Mouse (Mus musculus) midbrain, postnatal 0 days (tissue): ENCODE measurements around the gene Slfn1. TPM values are rescaled to one million over a fixed set of nuclear protein-coding genes. Genes with fewer than 3 reads are reported as not detected.
A peak's percentile ranks its signal among the peaks of the same experiment; 100 is the strongest.

Experiments
- ATAC-seq: fragments of 200-750 bp; cut with Nextera tagmentation; 2 replicates; pipeline ENCODE4 v1.8.0; 2017; ENCODE audit warnings: moderate number of reproducible peaks, mild to moderate bottlenecking, moderate TSS enrichment, moderate library complexity; ENCODE audit not compliant: low FRiP score
- DNase-seq: peaks from one replicate; pipeline ENCODE4 v3.0.0-alpha.2; 2015; ENCODE audit warnings: low spot score
- H3K27ac ChIP-seq: fragments of 300-500 bp; sonication (generic); 2 replicates; pipeline ENCODE4 v1.5.1; 2014; ENCODE audit warnings: low read depth, mild to moderate bottlenecking, low read length, mixed read lengths
- H3K27me3 ChIP-seq: fragments of 300-500 bp; sonication (generic); 2 replicates; pipeline ENCODE4 v1.6.1; 2014; ENCODE audit warnings: low read length, control low read depth, mixed read lengths; ENCODE audit not compliant: insufficient read depth
- H3K36me3 ChIP-seq: fragments of 300-500 bp; sonication (generic); 2 replicates; pipeline ENCODE4 v1.6.1; 2014; ENCODE audit warnings: low read length, control low read depth, mixed read lengths; ENCODE audit not compliant: insufficient read depth
- H3K4me1 ChIP-seq: fragments of 300-500 bp; sonication (generic); 2 replicates; pipeline ENCODE4 v1.6.1; 2014; ENCODE audit warnings: mild to moderate bottlenecking, control low read depth, antibody characterized with exemption, low read length, mixed read lengths; ENCODE audit not compliant: insufficient read depth
- H3K4me2 ChIP-seq: fragments of 300-500 bp; sonication (generic); 2 replicates; pipeline ENCODE4 v1.6.1; 2014; ENCODE audit warnings: low read depth, mild to moderate bottlenecking, low read length, mixed read lengths; ENCODE audit not compliant: poor library complexity, severe bottlenecking
- H3K4me3 ChIP-seq: fragments of 300-500 bp; sonication (generic); 2 replicates; pipeline ENCODE4 v1.5.1; 2014; ENCODE audit warnings: low read depth, mild to moderate bottlenecking, low read length, moderate library complexity
- H3K9ac ChIP-seq: fragments of 300-500 bp; sonication (generic); replicated peaks from 2 replicates; pipeline ENCODE4 v1.6.1; 2014; ENCODE audit warnings: mild to moderate bottlenecking, low read length, moderate library complexity, mixed read lengths; ENCODE audit not compliant: poor library complexity, severe bottlenecking
- H3K9me3 ChIP-seq: fragments of 300-500 bp; sonication (generic); 2 replicates; pipeline ENCODE4 v1.6.1; 2016; ENCODE audit warnings: low read length, control low read depth
- CTCF ChIP-seq: IDR thresholded peaks from 2 replicates; pipeline ENCODE4 v1.5.1; 2016; ENCODE audit warnings: antibody characterized with exemption, mild to moderate bottlenecking
- WGBS: fragments of 180-500 bp; shearing (Covaris S2); extraction: QIAGEN DNeasy Blood & Tissue Kit; methylation state at CpG from one replicate; pipeline ENCODE4 v1.1.7; 2014; 5-methylcytosine and 5-hydroxymethylcytosine counted together
- polyA plus RNA-seq: library from polyadenylated mRNA; unstranded; fragments of >200 nt; fragmentation: Nextera tagmentation; extraction: Ambion mirVana; gene quantifications from 2 replicates; pipeline ENCODE4 v1.2.1, GENCODE M21; 2015
- total RNA-seq: library from RNA; depleted of rRNA; stranded (reverse); fragments of >200 nt; gene quantifications from 2 replicates; pipeline ENCODE4 v1.2.3, GENCODE M21; 2014

Gene Slfn1
- total and polyA plus RNA-seq, 2 experiments from 2014 or later: 0.11 TPM; not detected in 1

DNA sequence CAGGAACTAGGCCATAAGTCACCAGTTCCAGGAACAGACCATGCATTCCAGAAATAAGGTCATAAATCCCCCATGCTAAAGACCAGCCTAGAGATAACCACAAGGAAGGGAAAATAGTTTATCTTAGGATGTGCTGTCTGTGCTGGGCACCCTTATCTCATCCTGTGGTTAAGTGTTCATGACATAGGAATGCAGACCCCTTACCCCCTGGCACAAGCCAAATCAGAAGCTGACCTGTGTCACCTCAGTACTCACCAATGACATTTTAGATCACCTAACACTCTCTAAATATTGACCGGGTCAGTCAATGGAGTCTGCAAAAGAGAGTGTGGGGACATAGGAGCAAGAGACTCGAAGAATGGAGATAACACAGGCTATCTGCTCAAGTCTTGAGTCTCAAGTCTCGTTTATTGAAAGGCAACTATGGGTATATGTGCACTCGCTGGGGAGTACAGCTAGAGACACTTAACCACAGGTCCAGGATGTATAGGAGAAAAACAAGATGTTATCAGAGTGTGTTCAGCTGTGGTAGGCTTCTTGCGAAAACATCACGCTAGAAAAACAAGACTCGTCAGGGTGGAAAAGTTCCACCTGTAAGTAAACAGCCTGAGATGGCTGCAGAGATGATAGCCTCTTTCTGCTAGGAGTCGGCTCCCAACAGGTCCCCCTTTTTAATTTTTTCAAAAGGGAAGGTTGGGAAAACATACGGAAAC is 37.0 kb upstream of the Slfn1 start:
- ATAC-seq: no peak
- Histone ChIP-seq H3K4me2 (no peak overlapping the region), H3K9ac (no peak overlapping the region), H3K36me3 (no peaks in the 10 kb centered on the region), H3K27me3 (no peaks in the 10 kb centered on the region), H3K4me1 (no peaks in the 10 kb centered on the region), H3K4me3 (no peak overlapping the region), H3K27ac (no peak overlapping the region), H3K9me3 (no peaks in the 10 kb centered on the region)
- no peak for DNase-seq
- WGBS: 90% methylated on average over 9 of the region's 9 CpGs
- no peak for TF ChIP-seq CTCF

- H3K27me3 ChIP-seq: no peaks in the 10 kb centered on the region
- no peak overlapping the region for H3K27ac ChIP-seq
- H3K36me3 ChIP-seq: no peaks in the 10 kb centered on the region
- no peaks in the 10 kb centered on the region for H3K9me3 ChIP-seq
- H3K4me2 ChIP-seq: no peak overlapping the region
- ATAC-seq (no peak), DNase-seq (no peak)
- H3K4me3 ChIP-seq: no peak overlapping the region
- H3K9ac ChIP-seq: no peak overlapping the region
- no peak for TF ChIP-seq CTCF
- H3K4me1 ChIP-seq: no peaks in the 10 kb centered on the region
- 70% methylated on average over 7 of the region's 7 CpGs for WGBS
Observed at GRCm38 (mm10) chr11:83082741-83083473, 33.7 kb upstream of the Slfn1 start.

GRCm38 (mm10) chr11:83084161-83084560 is 32.5 kb upstream of the Slfn1 start:
- H3K9me3 ChIP-seq: no peaks in the 10 kb centered on the region
- H3K4me1 ChIP-seq: no peaks in the 10 kb centered on the region
- H3K27me3 ChIP-seq: no peaks in the 10 kb centered on the region
- no peak for DNase-seq
- no peak for TF ChIP-seq CTCF
- no peak overlapping the region for H3K4me2 ChIP-seq
- 95% methylated on average over 2 of the region's 2 CpGs for WGBS
- H3K27ac ChIP-seq: no peak overlapping the region
- no peak for ATAC-seq
- H3K9ac ChIP-seq: no peak overlapping the region
- no peak overlapping the region for H3K4me3 ChIP-seq
- H3K36me3 ChIP-seq: no peaks in the 10 kb centered on the region

- no peaks in the 10 kb centered on the region for H3K36me3 ChIP-seq
- no peak overlapping the region for H3K4me2 ChIP-seq
- no peak overlapping the region for H3K27ac ChIP-seq
- no peak overlapping the region for H3K9ac ChIP-seq
- no peaks in the 10 kb centered on the region for H3K27me3 ChIP-seq
- TF ChIP-seq CTCF: no peak
- no peaks in the 10 kb centered on the region for H3K9me3 ChIP-seq
- no peak for ATAC-seq
- H3K4me3 ChIP-seq: no peak overlapping the region
- H3K4me1 ChIP-seq: no peaks in the 10 kb centered on the region
- DNase-seq: no peak
- 90% methylated on average over 10 of the region's 10 CpGs for WGBS
Observed at GRCm38 (mm10) chr11:83084761-83085160, 31.9 kb upstream of the Slfn1 start.

DNA sequence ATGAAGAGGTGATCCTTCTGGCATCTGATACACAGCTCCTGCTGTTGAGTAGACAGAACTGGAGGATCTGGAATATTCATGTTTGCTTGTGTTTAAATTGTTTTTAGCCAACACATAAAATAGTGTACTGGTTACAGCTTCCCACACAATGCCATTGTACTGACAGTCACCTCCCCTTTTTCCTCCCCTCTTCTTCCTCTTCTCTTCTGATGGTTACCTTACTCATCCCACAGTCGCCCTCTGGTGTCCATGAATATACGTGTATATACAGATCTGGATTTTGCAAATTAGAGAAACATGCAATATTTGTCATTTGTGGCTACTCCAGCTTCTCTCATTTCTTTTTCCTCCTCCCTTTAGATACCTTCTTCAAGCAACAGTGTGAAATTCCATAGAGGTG is 1.5 kb upstream of the Slfn1 start:
- no peak for ATAC-seq
- no peak overlapping the region for H3K27ac ChIP-seq
- no peaks in the 10 kb centered on the region for H3K4me1 ChIP-seq
- no peaks in the 10 kb centered on the region for H3K27me3 ChIP-seq
- DNase-seq: peak; percentile 6
- no peaks in the 10 kb centered on the region for H3K9me3 ChIP-seq
- no peak overlapping the region for H3K9ac ChIP-seq
- H3K4me2 ChIP-seq: no peak overlapping the region
- peak; percentile 47 for TF ChIP-seq CTCF
- H3K4me3 ChIP-seq: no peak overlapping the region
- no peaks in the 10 kb centered on the region for H3K36me3 ChIP-seq
- 46% methylated on average over 2 of the region's 2 CpGs for WGBS

DNA sequence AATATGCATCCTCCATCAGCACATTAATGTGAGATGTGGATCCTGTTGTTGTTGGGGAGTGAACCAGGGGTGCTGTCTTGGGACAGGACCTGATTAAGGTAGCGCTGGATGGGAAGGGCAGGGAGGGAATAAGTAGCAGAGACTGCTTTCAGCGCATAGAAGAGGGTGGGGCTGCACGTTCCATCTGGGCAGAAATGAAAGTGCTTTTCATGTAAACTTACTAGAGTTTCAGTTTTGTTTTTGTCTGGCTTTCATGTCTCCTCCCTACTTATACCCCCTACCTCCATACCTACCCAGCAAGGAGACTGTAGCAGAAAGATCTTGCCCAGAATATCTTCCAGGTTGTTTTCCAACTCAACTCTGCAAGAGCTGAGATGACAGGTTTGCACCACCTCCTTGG is 1.4 kb downstream of the Slfn1 start:
- ATAC-seq (no peak), DNase-seq (no peak)
- no peak overlapping the region for H3K27ac ChIP-seq
- 59% methylated on average over 3 of the region's 3 CpGs for WGBS
- H3K36me3 ChIP-seq: no peaks in the 10 kb centered on the region
- no peaks in the 10 kb centered on the region for H3K9me3 ChIP-seq
- H3K4me3 ChIP-seq: no peak overlapping the region
- no peaks in the 10 kb centered on the region for H3K4me1 ChIP-seq
- no peak for TF ChIP-seq CTCF
- H3K4me2 ChIP-seq: no peak overlapping the region
- H3K9ac ChIP-seq: no peak overlapping the region
- H3K27me3 ChIP-seq: no peaks in the 10 kb centered on the region
